Mouse (Mus musculus) embryonic facial prominence, embryonic 15.5 days (tissue): ENCODE measurements around the gene Klk15. TPM values are rescaled to one million over a fixed set of nuclear protein-coding genes. Genes with fewer than 3 reads are reported as not detected.

Experiments
- ATAC-seq: fragments of 200-750 bp; cut with Nextera tagmentation; 2 replicates; pipeline ENCODE4 v1.8.0; 2017; ENCODE audit warnings: low read depth, moderate TSS enrichment; ENCODE audit not compliant: insufficient number of reproducible peaks, low FRiP score, low TSS enrichment
- H3K27ac ChIP-seq: fragments of 300-500 bp; sonication (generic); replicated peaks from 2 replicates; pipeline ENCODE4 v1.5.1; 2015; ENCODE audit warnings: mild to moderate bottlenecking, inconsistent platforms
- H3K27me3 ChIP-seq: fragments of 300-500 bp; sonication (generic); 2 replicates; pipeline ENCODE4 v1.6.1; 2015; ENCODE audit warnings: inconsistent platforms
- H3K36me3 ChIP-seq: fragments of 300-500 bp; sonication (generic); 2 replicates; pipeline ENCODE4 v1.6.1; 2015; ENCODE audit warnings: mild to moderate bottlenecking, inconsistent platforms
- H3K4me1 ChIP-seq: fragments of 300-500 bp; sonication (generic); 2 replicates; pipeline ENCODE4 v1.6.1; 2015; ENCODE audit warnings: inconsistent platforms
- H3K4me2 ChIP-seq: fragments of 300-500 bp; sonication (generic); replicated peaks from 2 replicates; pipeline ENCODE4 v1.6.1; 2015; ENCODE audit warnings: mild to moderate bottlenecking, inconsistent platforms
- H3K4me3 ChIP-seq: fragments of 300-500 bp; sonication (generic); replicated peaks from 2 replicates; pipeline ENCODE4 v1.5.1; 2015; ENCODE audit warnings: mild to moderate bottlenecking, inconsistent platforms
- H3K9ac ChIP-seq: fragments of 300-500 bp; sonication (generic); 2 replicates; pipeline ENCODE4 v1.6.1; 2015; ENCODE audit warnings: inconsistent platforms
- H3K9me3 ChIP-seq: fragments of 300-500 bp; sonication (generic); replicated peaks from 2 replicates; pipeline ENCODE4 v1.6.1; 2016; ENCODE audit warnings: inconsistent platforms
- polyA plus RNA-seq: library from polyadenylated mRNA; unstranded; fragments of >200 nt; fragmentation: Nextera tagmentation; extraction: Ambion mirVana; gene quantifications from 2 replicates; pipeline ENCODE4 v1.2.1, GENCODE M21; 2015

Klk15 gene
- polyA plus RNA-seq, 1 experiment from 2014 or later, result not detected

DNA sequence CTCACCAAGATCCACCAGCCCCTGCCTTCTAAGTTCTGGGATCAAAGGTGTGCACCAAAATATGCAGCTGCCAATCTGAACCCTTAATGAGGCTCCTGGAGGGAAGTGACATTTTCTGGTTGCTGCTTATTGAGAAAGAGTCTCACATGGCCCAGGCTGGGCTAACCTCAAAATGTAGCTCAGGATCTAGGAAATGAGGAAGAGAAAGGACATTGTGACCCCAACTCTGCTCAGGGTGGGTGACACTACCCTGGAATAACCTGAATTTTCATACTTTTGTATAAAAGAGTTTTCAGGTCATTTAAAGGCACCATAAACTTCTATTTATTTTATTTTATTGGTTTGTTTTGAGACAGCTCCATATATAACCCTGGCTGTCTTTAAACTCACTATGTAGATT is 52.1 kb downstream of the Klk15 start:
- no peak overlapping the region for H3K4me2 ChIP-seq
- no peak overlapping the region for H3K9ac ChIP-seq
- no peak for ATAC-seq
- no peak overlapping the region for H3K4me3 ChIP-seq
- H3K4me1 ChIP-seq, result no peaks in the 10 kb centered on the region
- H3K9me3 ChIP-seq, result no peaks in the 10 kb centered on the region
- no peaks in the 10 kb centered on the region for H3K36me3 ChIP-seq
- H3K27me3 ChIP-seq, result no peaks in the 10 kb centered on the region
- no peak overlapping the region for H3K27ac ChIP-seq

Other genes starting within 250 kb of the Klk15 start
- gene Klk14, start 243.3 kb upstream of the Klk15 start, polyA plus RNA-seq, result 1.3 and 2.4 TPM in 2 replicates
- gene Klk13, start 221.2 kb upstream of the Klk15 start, polyA plus RNA-seq, result 18.3 and 18.5 TPM in 2 replicates
- gene Klk12, start 164.8 kb upstream of the Klk15 start, polyA plus RNA-seq, result 3.0 and 3.5 TPM in 2 replicates
- 24.3 and 25.3 TPM in 2 replicates for gene Klk11, start 159.1 kb upstream of the Klk15 start, polyA plus RNA-seq
- gene Klk10, start 152.7 kb upstream of the Klk15 start, polyA plus RNA-seq, result 71.8 and 83.4 TPM in 2 replicates
- 3.8 and 6.7 TPM in 2 replicates for gene Klk9, start 141.8 kb upstream of the Klk15 start, polyA plus RNA-seq
- gene Klk8, start 136.2 kb upstream of the Klk15 start, polyA plus RNA-seq, result 65.3 and 67.5 TPM in 2 replicates
- 16.7 and 19.1 TPM in 2 replicates for gene Klk7, start 122.4 kb upstream of the Klk15 start, polyA plus RNA-seq
- 2.0 and 2.3 TPM in 2 replicates for gene Klk6, start 109.2 kb upstream of the Klk15 start, polyA plus RNA-seq
- gene Klk5, start 91.8 kb upstream of the Klk15 start, polyA plus RNA-seq, result 19.3 and 23.5 TPM in 2 replicates
- 0.13 and 0.21 TPM in 2 replicates for gene Klk4, start 52.6 kb upstream of the Klk15 start, polyA plus RNA-seq
- not detected in 2 replicates for gene Klk1b8, start 16.9 kb downstream of the Klk15 start, polyA plus RNA-seq
- not detected in 2 replicates for gene Klk1b1, start 33.0 kb downstream of the Klk15 start, polyA plus RNA-seq
- gene Klk1b9, start 42.3 kb downstream of the Klk15 start, polyA plus RNA-seq, result not detected in 2 replicates
- not detected in 2 replicates for gene Klk1b11, start 62.1 kb downstream of the Klk15 start, polyA plus RNA-seq
- 0.27 and 0.39 TPM in 2 replicates for gene Klk1b26, start 78.4 kb downstream of the Klk15 start, polyA plus RNA-seq
- not detected in 2 replicates for gene Klk1b27, start 118.5 kb downstream of the Klk15 start, polyA plus RNA-seq
- gene Klk1b21, start 168.6 kb downstream of the Klk15 start, polyA plus RNA-seq, result not detected in 2 replicates
- not detected in 2 replicates for gene Klk1b22, start 178.9 kb downstream of the Klk15 start, polyA plus RNA-seq
- not detected in 2 replicates for gene Klk1b16, start 203.0 kb downstream of the Klk15 start, polyA plus RNA-seq